Mouse (Mus musculus): ENCODE results near the gene Pacsin2. TPM values are rescaled to one million over a fixed set of nuclear protein-coding genes. Genes with fewer than 3 reads are reported as not detected.

Gene Pacsin2
- polyA plus RNA-seq, 1 experiment from 2014 or later = 24.3 TPM

DNA sequence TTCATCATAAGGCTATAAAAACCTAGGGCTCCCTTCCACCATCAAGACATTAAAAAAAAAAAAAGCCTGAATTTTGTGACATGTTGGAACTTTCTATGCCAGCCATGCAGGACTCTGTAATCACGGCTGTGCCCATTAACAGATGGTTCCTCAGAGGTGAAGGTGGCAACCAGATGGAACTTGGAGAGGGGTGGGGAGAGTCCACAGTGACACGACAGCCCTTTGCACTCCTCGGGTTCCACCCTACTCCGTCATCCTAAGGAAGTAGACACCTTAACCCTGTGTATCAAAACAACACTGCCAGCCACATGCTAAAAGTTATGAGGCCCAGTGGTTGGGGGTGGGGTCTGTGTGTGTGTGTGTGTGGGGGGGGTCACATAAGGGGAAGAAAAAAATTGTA, 115.7 kb downstream of the Pacsin2 start:
- TF ChIP-seq EP300 (IDR thresholded peaks at IDR 0.05; ENCODE audit: low read depth) (no peak), CTCF (IDR thresholded peaks at IDR 0.05; ENCODE audit: low read depth) (no peak)
- Histone ChIP-seq H3K4me3 (ENCODE audit: low read depth, low read length) (peak overlapping the region; percentile 96), H3K9me3 (ENCODE audit: low read length) (no peaks in the 10 kb centered on the region), H3K4me2 (ENCODE audit: low read depth, low read length) (peak overlapping the region; percentile 97), H3K36me3 (replicated peaks; ENCODE audit: insufficient read depth, low read length) (no peaks in the 10 kb centered on the region), H3K4me1 (ENCODE audit: insufficient read depth) (peaks cover 37% of the 10 kb centered on the region), H3K27ac (ENCODE audit: low read depth) (peak overlapping the region; percentile 72; the same call in 1 of the 2 replicates), H3K27me3 (ENCODE audit: insufficient read depth, low read length) (no peaks in the 10 kb centered on the region), H3K9ac (replicated peaks) (no peak overlapping the region)
- WGBS (ENCODE audit: insufficient replicate concordance) = 43% methylated on average over 4 of the region's 4 CpGs
- ATAC-seq = peak; percentile 22
- DNase-seq = no peak

DNA sequence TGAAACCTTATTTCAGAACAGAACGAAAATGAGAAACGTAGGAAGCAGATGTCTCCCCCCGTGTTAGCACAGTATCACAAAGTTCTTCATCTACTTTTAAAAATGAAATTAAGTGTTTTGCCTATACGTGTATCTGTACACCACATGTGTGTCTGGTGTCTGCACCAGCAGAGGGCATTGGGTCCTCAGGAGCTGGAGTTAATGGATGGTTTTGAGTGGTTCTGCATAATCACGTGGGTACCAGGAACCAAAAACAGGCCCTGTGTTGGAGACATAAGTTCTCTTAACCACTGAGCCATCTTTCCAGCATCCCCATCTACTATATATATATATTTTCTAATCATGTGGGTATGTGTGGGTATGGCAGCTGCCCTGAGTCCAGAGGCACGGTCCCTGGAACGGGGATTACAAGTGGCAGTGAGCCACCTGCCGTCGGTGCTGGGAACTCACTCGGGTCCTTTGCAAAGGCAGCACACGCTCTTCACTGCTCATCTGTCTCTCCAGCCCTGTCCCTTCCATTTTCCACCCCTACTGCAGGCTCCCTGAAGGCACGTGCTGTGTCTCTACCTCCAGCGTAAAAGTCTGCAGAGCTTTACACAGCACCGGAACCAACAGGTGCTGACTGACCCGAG, 118.4 kb downstream of the Pacsin2 start:
- no peak overlapping the region for H3K4me2 ChIP-seq (ENCODE audit: low read depth, low read length)
- ATAC-seq = no peak
- H3K9me3 ChIP-seq (ENCODE audit: low read length) = no peaks in the 10 kb centered on the region
- no peak overlapping the region for H3K27ac ChIP-seq (ENCODE audit: low read depth)
- WGBS (ENCODE audit: insufficient replicate concordance) = 89% methylated on average over 15 of the region's 15 CpGs
- no peak overlapping the region for H3K9ac ChIP-seq (replicated peaks)
- peaks cover 11% of the 10 kb centered on the region; the same call in 1 of the 2 replicates for H3K36me3 ChIP-seq (replicated peaks; ENCODE audit: insufficient read depth, low read length)
- no peak overlapping the region for H3K4me3 ChIP-seq (ENCODE audit: low read depth, low read length)
- peaks cover 39% of the 10 kb centered on the region for H3K4me1 ChIP-seq (ENCODE audit: insufficient read depth)
- TF ChIP-seq CTCF (IDR thresholded peaks at IDR 0.05; ENCODE audit: low read depth) (0 out of 2 replicates have a peak, but pooled peaks have one; percentile 9), EP300 (IDR thresholded peaks at IDR 0.05; ENCODE audit: low read depth) (no peak)
- DNase-seq = no peak
- no peaks in the 10 kb centered on the region for H3K27me3 ChIP-seq (ENCODE audit: insufficient read depth, low read length)

DNA sequence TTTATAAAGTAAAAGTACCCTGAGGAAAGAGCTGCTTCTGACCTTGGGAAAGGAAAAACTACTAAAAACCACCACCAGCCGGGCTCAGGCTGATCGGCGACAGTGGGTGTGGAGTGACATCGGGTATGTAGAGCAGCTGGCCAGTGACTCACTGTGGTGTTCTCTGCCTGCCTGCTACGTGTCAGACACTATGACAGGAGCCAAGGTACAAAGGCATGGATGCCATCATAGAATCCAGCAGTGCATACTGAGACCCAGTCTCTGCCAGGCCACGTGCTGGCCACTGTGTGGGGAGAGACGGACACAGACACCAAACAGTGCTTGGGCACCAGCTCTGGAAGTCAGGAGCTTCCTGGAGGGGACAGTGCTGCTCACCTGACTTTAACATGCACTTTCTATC, 119.5 kb downstream of the Pacsin2 start:
- no peaks in the 10 kb centered on the region for H3K9me3 ChIP-seq (ENCODE audit: low read length)
- DNase-seq (peak; percentile 25), ATAC-seq (peak; percentile 43)
- peak overlapping the region; percentile 57 for H3K9ac ChIP-seq (replicated peaks)
- H3K27ac ChIP-seq (ENCODE audit: low read depth) = peak overlapping the region; percentile 66
- H3K4me1 ChIP-seq (ENCODE audit: insufficient read depth) = peaks cover 32% of the 10 kb centered on the region
- H3K4me2 ChIP-seq (ENCODE audit: low read depth, low read length) = peak overlapping the region; percentile 61
- H3K4me3 ChIP-seq (ENCODE audit: low read depth, low read length) = no peak overlapping the region
- no peaks in the 10 kb centered on the region for H3K27me3 ChIP-seq (ENCODE audit: insufficient read depth, low read length)
- 62% methylated on average over 7 of the region's 7 CpGs for WGBS (ENCODE audit: insufficient replicate concordance)
- no peak for TF ChIP-seq EP300 (IDR thresholded peaks at IDR 0.05; ENCODE audit: low read depth)
- H3K36me3 ChIP-seq (replicated peaks; ENCODE audit: insufficient read depth, low read length) = peaks cover 11% of the 10 kb centered on the region; the same call in 1 of the 2 replicates

DNA sequence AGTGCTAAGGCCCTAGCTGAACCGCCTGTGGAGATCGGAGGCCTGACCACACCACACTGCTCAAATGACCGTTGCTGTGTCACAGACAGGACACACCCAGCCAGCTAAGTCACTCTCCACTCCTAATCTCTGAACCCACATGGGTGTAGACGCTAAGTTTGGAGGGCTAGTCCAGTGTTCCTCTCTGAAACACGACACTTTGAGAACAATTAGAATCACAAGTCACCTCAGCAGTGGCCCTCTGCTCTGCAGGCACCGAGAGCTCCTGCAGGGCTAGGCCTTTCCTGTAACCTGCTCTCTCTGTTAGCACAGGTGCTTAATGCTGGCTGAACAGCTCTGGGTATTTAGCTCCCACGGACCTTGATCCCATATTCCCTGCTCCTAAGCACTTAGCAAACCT, 120.2 kb downstream of the Pacsin2 start:
- H3K4me1 ChIP-seq (ENCODE audit: insufficient read depth) = peaks cover 28% of the 10 kb centered on the region
- H3K27me3 ChIP-seq (ENCODE audit: insufficient read depth, low read length) = no peaks in the 10 kb centered on the region
- WGBS (ENCODE audit: insufficient replicate concordance) = 46% methylated on average over 7 of the region's 7 CpGs
- H3K9me3 ChIP-seq (ENCODE audit: low read length) = no peaks in the 10 kb centered on the region
- H3K27ac ChIP-seq (ENCODE audit: low read depth) = peak overlapping the region; percentile 66
- peak; percentile 63; the same call in 1 of the 2 replicates for TF ChIP-seq EP300 (IDR thresholded peaks at IDR 0.05; ENCODE audit: low read depth)
- no peak for TF ChIP-seq CTCF (IDR thresholded peaks at IDR 0.05; ENCODE audit: low read depth)
- peak; percentile 88 for ATAC-seq
- peak overlapping the region; percentile 57 for H3K9ac ChIP-seq (replicated peaks)
- peak; percentile 36 for DNase-seq
- H3K36me3 ChIP-seq (replicated peaks; ENCODE audit: insufficient read depth, low read length) = peaks cover 11% of the 10 kb centered on the region; the same call in 1 of the 2 replicates
- peak overlapping the region; percentile 61 for H3K4me2 ChIP-seq (ENCODE audit: low read depth, low read length)
- H3K4me3 ChIP-seq (ENCODE audit: low read depth, low read length) = no peak overlapping the region

DNA sequence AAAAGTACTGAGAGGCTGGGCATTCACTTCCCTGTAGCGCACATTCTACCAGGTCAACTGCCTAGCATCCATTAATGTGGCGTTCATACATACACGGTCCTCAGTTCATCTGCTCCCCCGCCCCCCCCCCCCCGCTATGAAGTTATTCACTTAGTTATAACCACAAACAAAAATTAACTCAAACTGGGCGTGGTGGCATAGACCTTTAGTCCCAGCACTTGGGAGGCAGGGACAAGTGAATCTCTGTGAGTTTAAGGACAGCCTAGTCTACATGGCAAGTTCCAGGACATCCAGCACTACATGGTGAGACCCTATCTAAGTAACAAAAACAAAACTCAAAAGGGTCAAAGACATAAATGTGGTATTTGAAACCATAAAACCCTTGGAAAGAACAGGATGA, 125.5 kb downstream of the Pacsin2 start:
- no peak overlapping the region for H3K4me3 ChIP-seq (ENCODE audit: low read depth, low read length)
- H3K4me2 ChIP-seq (ENCODE audit: low read depth, low read length) = no peak overlapping the region
- peaks cover 4% of the 10 kb centered on the region for H3K4me1 ChIP-seq (ENCODE audit: insufficient read depth)
- TF ChIP-seq CTCF (IDR thresholded peaks at IDR 0.05; ENCODE audit: low read depth) = no peak
- TF ChIP-seq EP300 (IDR thresholded peaks at IDR 0.05; ENCODE audit: low read depth) = no peak
- no peaks in the 10 kb centered on the region for H3K27me3 ChIP-seq (ENCODE audit: insufficient read depth, low read length)
- ATAC-seq (no peak), DNase-seq (no peak)
- no peaks in the 10 kb centered on the region for H3K9me3 ChIP-seq (ENCODE audit: low read length)
- no peak overlapping the region for H3K27ac ChIP-seq (ENCODE audit: low read depth)
- H3K36me3 ChIP-seq (replicated peaks; ENCODE audit: insufficient read depth, low read length) = peaks cover 32% of the 10 kb centered on the region
- no peak overlapping the region for H3K9ac ChIP-seq (replicated peaks)
- 85% methylated on average over 6 of the region's 6 CpGs for WGBS (ENCODE audit: insufficient replicate concordance)

DNA sequence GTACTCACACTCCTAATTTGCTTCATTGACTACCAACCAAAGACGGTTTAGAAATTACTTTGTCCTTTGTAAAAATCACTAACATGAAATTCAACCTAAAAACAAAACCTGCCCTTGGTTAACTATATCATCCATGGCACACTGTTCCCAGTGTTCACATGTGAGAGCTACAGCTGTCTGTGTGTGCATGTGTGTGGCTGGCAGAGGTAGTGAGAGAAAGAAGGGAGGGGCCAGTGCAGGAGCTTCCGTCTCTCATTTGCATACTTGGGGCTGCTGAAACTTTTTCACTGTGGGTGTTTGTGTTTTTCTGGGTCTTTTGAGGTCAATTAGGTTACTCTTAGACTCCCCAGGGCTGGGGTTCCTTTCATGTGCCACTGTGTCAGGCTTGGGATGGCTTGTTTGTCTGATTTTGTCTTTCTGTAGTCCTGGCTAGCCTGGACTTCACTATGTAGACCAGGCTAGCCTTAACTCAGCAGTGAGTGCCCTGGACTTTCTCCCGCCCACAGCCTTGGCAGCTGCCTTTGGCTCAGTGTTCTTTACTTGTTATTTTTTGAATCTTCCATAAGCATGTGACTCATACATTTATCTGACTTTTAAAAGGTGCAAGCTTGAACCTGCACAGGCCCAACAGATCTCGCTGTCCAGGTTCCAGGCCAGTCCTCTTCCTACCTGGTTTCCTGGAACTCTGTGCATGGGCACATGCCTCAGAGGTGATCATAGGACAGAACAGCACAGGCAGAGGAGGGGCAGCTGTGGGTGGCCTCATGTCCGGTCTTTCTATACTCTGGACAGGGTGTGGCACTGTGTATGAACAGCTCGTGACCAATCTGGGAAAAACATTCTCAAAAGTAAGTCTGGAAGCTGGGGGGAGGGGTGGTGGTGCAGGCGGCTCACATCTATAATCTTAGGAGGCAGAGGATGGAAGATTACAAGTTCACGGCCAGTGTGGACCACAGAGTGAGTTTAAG, 126.2 kb downstream of the Pacsin2 start:
- no peak overlapping the region for H3K9ac ChIP-seq (replicated peaks)
- no peak overlapping the region for H3K27ac ChIP-seq (ENCODE audit: low read depth)
- no peak for TF ChIP-seq CTCF (IDR thresholded peaks at IDR 0.05; ENCODE audit: low read depth)
- TF ChIP-seq EP300 (IDR thresholded peaks at IDR 0.05; ENCODE audit: low read depth) = no peak
- H3K4me2 ChIP-seq (ENCODE audit: low read depth, low read length) = no peak overlapping the region
- H3K4me1 ChIP-seq (ENCODE audit: insufficient read depth) = no peaks in the 10 kb centered on the region
- peaks cover 38% of the 10 kb centered on the region for H3K36me3 ChIP-seq (replicated peaks; ENCODE audit: insufficient read depth, low read length)
- 75% methylated on average over 8 of the region's 8 CpGs for WGBS (ENCODE audit: insufficient replicate concordance)
- no peak for ATAC-seq
- no peaks in the 10 kb centered on the region for H3K27me3 ChIP-seq (ENCODE audit: insufficient read depth, low read length)
- DNase-seq = no peak
- H3K4me3 ChIP-seq (ENCODE audit: low read depth, low read length) = no peak overlapping the region
- H3K9me3 ChIP-seq (ENCODE audit: low read length) = no peaks in the 10 kb centered on the region

Measured in liver, postnatal 0 days (tissue).